In the genomic region with DNA sequence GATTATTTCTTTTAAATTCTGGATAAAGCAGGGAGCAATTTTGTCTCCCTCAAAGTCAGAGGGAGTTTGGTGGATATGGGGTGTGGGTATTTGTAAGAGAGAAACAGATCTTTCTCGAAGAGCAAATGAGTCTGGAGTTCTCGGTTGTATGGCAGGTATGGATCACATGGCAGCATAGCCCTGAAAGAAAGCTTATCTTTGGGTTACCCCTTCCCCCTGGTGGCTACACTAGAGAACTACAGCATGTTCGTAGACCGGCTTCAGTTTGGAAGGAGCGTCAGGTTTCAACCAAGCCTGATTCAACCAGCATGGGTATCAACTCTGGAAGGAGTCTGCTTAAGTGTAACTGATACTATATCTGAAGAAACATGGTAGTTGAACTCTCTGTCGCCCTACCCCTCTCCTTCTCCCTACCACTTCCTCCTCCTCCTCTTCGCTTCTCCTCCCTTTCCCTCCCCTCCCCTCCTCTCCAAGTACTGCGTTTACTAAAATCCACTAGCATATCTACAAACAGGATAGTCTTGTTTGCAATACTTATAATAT, we compare ENCODE assay signal across 12 mouse cellular contexts. TPM values are rescaled to one million over a fixed set of nuclear protein-coding genes. Genes with fewer than 3 reads are reported as not detected.
A peak's percentile ranks its signal among the peaks of the same experiment; 100 is the strongest.
DNase-seq lines count a peak whose midpoint lies in the region; ATAC-seq lines count a peak whose summit lies in the region.
"Had no signal": no experiment of that assay in that cellular context is flagged by ENCODE, and none has a peak within 500 bp of the region (broad histone marks: within the 10 kb centered on the region; RNA-seq: fewer than 3 reads in every experiment).

No protein-coding gene starts in this region.

- DNase-seq in heart, postnatal 14 days = no peak
- DNase-seq in A20 (ENCODE audit: low read depth, low spot score) = peak; percentile 24
- peak; percentile 65 for DNase-seq in c-Kit-positive CD71-positive TER-119-negative erythroid progenitor cells, embryonic 14.5 days (ENCODE audit: low read depth)
- DNase-seq in left cerebral cortex, postnatal 4 days = no peak
- no peak for DNase-seq in kidney, adult 11 months
- DNase-seq in adrenal gland, postnatal 25 days = no peak
- DNase-seq: cerebellum, postnatal 36 days had no signal

- peaks cover 14% of the 10 kb centered on the region for H3K4me1 ChIP-seq in heart, embryonic 12.5 days (replicated peaks)
- H3K4me1 ChIP-seq in liver, embryonic 12.5 days = peaks cover 75% of the 10 kb centered on the region

- H3K27ac ChIP-seq in heart, embryonic 12.5 days (ENCODE audit: poor library complexity, severe bottlenecking) = no peak overlapping the region
- peak overlapping the region; percentile 93 for H3K27ac ChIP-seq in liver, embryonic 12.5 days

- WGBS in heart, embryonic 12.5 days = 49% methylated on average over 8 of the region's 8 CpGs
- 32% methylated on average over 8 of the region's 8 CpGs for WGBS in liver, embryonic 12.5 days (ENCODE audit: insufficient replicate concordance)

- H3K36me3 ChIP-seq in heart, embryonic 12.5 days = no peaks in the 10 kb centered on the region
- no peaks in the 10 kb centered on the region for H3K36me3 ChIP-seq in liver, embryonic 12.5 days

- H3K27me3 ChIP-seq in heart, embryonic 12.5 days (replicated peaks) = peaks cover 2% of the 10 kb centered on the region; the same call in 1 of the 2 replicates
- H3K27me3 ChIP-seq in liver, embryonic 12.5 days (replicated peaks) = no peaks in the 10 kb centered on the region
- H3K27me3 ChIP-seq: Patski had no signal

- ATAC-seq in heart, embryonic 12.5 days (ENCODE audit: insufficient number of reproducible peaks, low FRiP score) = peak; percentile 56; the same call in 1 of the 2 replicates
- ATAC-seq in liver, embryonic 12.5 days = peak; percentile 43
- ATAC-seq: Patski had no signal

- H3K9ac ChIP-seq in heart, embryonic 12.5 days = no peak overlapping the region
- peak overlapping the region; percentile 63 for H3K9ac ChIP-seq in liver, embryonic 12.5 days

- no peak overlapping the region for H3K4me3 ChIP-seq in heart, embryonic 12.5 days
- no peak overlapping the region for H3K4me3 ChIP-seq in liver, embryonic 12.5 days

- no peak overlapping the region for H3K4me2 ChIP-seq in heart, embryonic 12.5 days
- H3K4me2 ChIP-seq in liver, embryonic 12.5 days = peak overlapping the region; percentile 45

- intact Hi-C loops in heart, postnatal 14 days (cut with DNase I) = no loop called here
- intact Hi-C loops in left cerebral cortex, postnatal 4 days (cut with DNase I) = no loop called here

- no peaks in the 10 kb centered on the region for H3K9me3 ChIP-seq in heart, embryonic 12.5 days (replicated peaks)
- no peaks in the 10 kb centered on the region for H3K9me3 ChIP-seq in liver, embryonic 12.5 days (replicated peaks)

RNA-seq across cellular contexts. Expression of a gene that starts 9.8 kb away (rescaled TPM):
- not detected in 2 replicates for polyA plus RNA-seq in heart, embryonic 12.5 days (2016; fragmentation: Nextera tagmentation; extraction: Ambion mirVana)
- total RNA-seq in heart, postnatal 14 days (2021) = not detected
- polyA plus RNA-seq in liver, embryonic 12.5 days (2016; fragmentation: Nextera tagmentation; extraction: Ambion mirVana) = not detected in 2 replicates
- not detected for total RNA-seq in left cerebral cortex, postnatal 4 days (2021)
- not detected in 2 replicates for total RNA-seq in adrenal gland, postnatal 25 days (2021)
- polyA plus RNA-seq: gonadal fat pad, adult 2 months; Patski; stomach, embryonic 14.5 days had no signal

RNA-seq across cellular contexts. Expression of a gene that starts 15.6 kb away (rescaled TPM):
- polyA plus RNA-seq in heart, embryonic 12.5 days (2016; fragmentation: Nextera tagmentation; extraction: Ambion mirVana) = not detected in 2 replicates
- not detected for total RNA-seq in heart, postnatal 14 days (2021)
- polyA plus RNA-seq in liver, embryonic 12.5 days (2016; fragmentation: Nextera tagmentation; extraction: Ambion mirVana) = 0.30 TPM in 1 of 2 replicates, not detected in the other
- total RNA-seq in left cerebral cortex, postnatal 4 days (2021) = not detected
- total RNA-seq in adrenal gland, postnatal 25 days (2021) = not detected in 2 replicates
- polyA plus RNA-seq: gonadal fat pad, adult 2 months; Patski; stomach, embryonic 14.5 days had no signal

RNA-seq across cellular contexts. Expression of a gene that starts 18.8 kb away (rescaled TPM):
- polyA plus RNA-seq in heart, embryonic 12.5 days (2016; fragmentation: Nextera tagmentation; extraction: Ambion mirVana) = not detected in 2 replicates
- not detected for total RNA-seq in heart, postnatal 14 days (2021)
- polyA plus RNA-seq in liver, embryonic 12.5 days (2016; fragmentation: Nextera tagmentation; extraction: Ambion mirVana) = not detected in 2 replicates
- total RNA-seq in left cerebral cortex, postnatal 4 days (2021) = not detected
- not detected in 2 replicates for total RNA-seq in adrenal gland, postnatal 25 days (2021)
- polyA plus RNA-seq: gonadal fat pad, adult 2 months; Patski; stomach, embryonic 14.5 days had no signal

RNA-seq across cellular contexts. Expression of a gene that starts 21.1 kb away (rescaled TPM):
- not detected in 2 replicates for polyA plus RNA-seq in heart, embryonic 12.5 days (2016; fragmentation: Nextera tagmentation; extraction: Ambion mirVana)
- not detected for total RNA-seq in heart, postnatal 14 days (2021)
- 0.17 and 0.35 TPM in 2 replicates for polyA plus RNA-seq in liver, embryonic 12.5 days (2016; fragmentation: Nextera tagmentation; extraction: Ambion mirVana)
- not detected for total RNA-seq in left cerebral cortex, postnatal 4 days (2021)
- total RNA-seq in adrenal gland, postnatal 25 days (2021) = not detected in 2 replicates
- polyA plus RNA-seq: gonadal fat pad, adult 2 months; Patski; stomach, embryonic 14.5 days had no signal

RNA-seq across cellular contexts. Expression of a gene that starts 27.0 kb away (rescaled TPM):
- polyA plus RNA-seq in heart, embryonic 12.5 days (2016; fragmentation: Nextera tagmentation; extraction: Ambion mirVana) = not detected in 2 replicates
- not detected for total RNA-seq in heart, postnatal 14 days (2021)
- not detected in 2 replicates for polyA plus RNA-seq in liver, embryonic 12.5 days (2016; fragmentation: Nextera tagmentation; extraction: Ambion mirVana)
- not detected for total RNA-seq in left cerebral cortex, postnatal 4 days (2021)
- not detected in 2 replicates for total RNA-seq in adrenal gland, postnatal 25 days (2021)
- polyA plus RNA-seq: gonadal fat pad, adult 2 months; Patski; stomach, embryonic 14.5 days had no signal

Comparison
In these comparisons a context has a peak if more than half of its experiments do, and no peak if none do; other contexts are left out.
1. DNase-seq: peak in A20 (single experiment) and c-Kit-positive CD71-positive TER-119-negative erythroid progenitor cells, embryonic 14.5 days (single experiment); none in heart, postnatal 14 days (0 of 2), left cerebral cortex, postnatal 4 days (single experiment), kidney, adult 11 months (single experiment) and adrenal gland, postnatal 25 days (single experiment).